Mouse (Mus musculus) neural tube, embryonic 11.5 days (tissue): ENCODE measurements around the gene Orc5. TPM values are rescaled to one million over a fixed set of nuclear protein-coding genes. Genes with fewer than 3 reads are reported as not detected.

ENCODE experiments used
- ATAC-seq: fragments of 200-750 bp; cut with Nextera tagmentation; 2 replicates; pipeline ENCODE4 v1.8.0; 2017; ENCODE audit warnings: moderate number of reproducible peaks, mild to moderate bottlenecking, moderate TSS enrichment, moderate library complexity; ENCODE audit not compliant: insufficient read depth, low FRiP score, low TSS enrichment
- DNase-seq: peaks from one replicate; pipeline ENCODE4 v3.0.0-alpha.2; 2015; ENCODE audit warnings: low spot score
- H3K27ac ChIP-seq: fragments of 300-500 bp; sonication (generic); 2 replicates; pipeline ENCODE4 v1.5.1; 2014; ENCODE audit warnings: low read depth, mild to moderate bottlenecking, low read length
- H3K27me3 ChIP-seq: fragments of 300-500 bp; sonication (generic); 2 replicates; pipeline ENCODE4 v1.6.1; 2014; ENCODE audit warnings: mild to moderate bottlenecking, low read length, mixed read lengths; ENCODE audit not compliant: control insufficient read depth, insufficient read depth
- H3K36me3 ChIP-seq: fragments of 300-500 bp; sonication (generic); 2 replicates; pipeline ENCODE4 v1.6.1; 2014; ENCODE audit warnings: mild to moderate bottlenecking, low read length, moderate library complexity, mixed read lengths; ENCODE audit not compliant: control insufficient read depth, insufficient read depth
- H3K4me1 ChIP-seq: fragments of 300-500 bp; sonication (generic); 2 replicates; pipeline ENCODE4 v1.6.1; 2014; ENCODE audit warnings: low read length, mixed read lengths; ENCODE audit not compliant: control insufficient read depth, insufficient read depth
- H3K4me2 ChIP-seq: fragments of 300-500 bp; sonication (generic); 2 replicates; pipeline ENCODE4 v1.6.1; 2014; ENCODE audit warnings: low read depth, mild to moderate bottlenecking, moderate library complexity
- H3K4me3 ChIP-seq: fragments of 300-500 bp; sonication (generic); 2 replicates; pipeline ENCODE4 v1.5.1; 2014; ENCODE audit warnings: low read depth, low read length
- H3K9ac ChIP-seq: fragments of 300-500 bp; sonication (generic); 2 replicates; pipeline ENCODE4 v1.6.1; 2014; ENCODE audit warnings: mild to moderate bottlenecking, low read length
- H3K9me3 ChIP-seq: fragments of 300-500 bp; sonication (generic); 2 replicates; pipeline ENCODE4 v1.6.1; 2016; ENCODE audit warnings: low read length; ENCODE audit not compliant: control insufficient read depth
- WGBS: fragments of 180-500 bp; shearing (Covaris S2); extraction: QIAGEN DNeasy Blood & Tissue Kit; methylation state at CpG from one replicate; pipeline ENCODE4 v1.1.7; 2014; 5-methylcytosine and 5-hydroxymethylcytosine counted together
- polyA plus RNA-seq: library from polyadenylated mRNA; unstranded; fragments of >200 nt; fragmentation: Nextera tagmentation; extraction: Ambion mirVana; gene quantifications from 2 replicates; pipeline ENCODE4 v1.2.1, GENCODE M21; 2014

Gene Orc5
- polyA plus RNA-seq, 1 experiment from 2014 or later, result 49.0 TPM

- Histone ChIP-seq H3K9me3 (no peaks in the 10 kb centered on the region), H3K4me1 (peaks cover 6% of the 10 kb centered on the region), H3K4me3 (no peak overlapping the region; the same call in 1 of the 2 replicates), H3K27ac (no peak overlapping the region), H3K9ac (no peak overlapping the region), H3K27me3 (no peaks in the 10 kb centered on the region), H3K4me2 (no peak overlapping the region), H3K36me3 (no peaks in the 10 kb centered on the region)
- DNase-seq (no peak), ATAC-seq (no peak)
- WGBS, result 78% methylated on average over 6 of the region's 6 CpGs
Observed at GRCm38 (mm10) chr5:22548556-22549161, 1.6 kb downstream of the Orc5 start.

GRCm38 (mm10) chr5:22546536-22546935, 3.7 kb downstream of the Orc5 start:
- Histone ChIP-seq H3K4me1 (peaks cover 6% of the 10 kb centered on the region), H3K9ac (no peak overlapping the region), H3K27me3 (no peaks in the 10 kb centered on the region), H3K4me3 (no peak overlapping the region), H3K36me3 (no peaks in the 10 kb centered on the region), H3K27ac (no peak overlapping the region), H3K9me3 (no peaks in the 10 kb centered on the region), H3K4me2 (no peak overlapping the region)
- ATAC-seq (no peak), DNase-seq (no peak)
- 93% methylated on average over 5 of the region's 5 CpGs for WGBS

GRCm38 (mm10) chr5:22545305-22545704, 4.9 kb downstream of the Orc5 start:
- Histone ChIP-seq H3K27ac (no peak overlapping the region), H3K9me3 (no peaks in the 10 kb centered on the region), H3K4me2 (no peak overlapping the region), H3K36me3 (no peaks in the 10 kb centered on the region), H3K27me3 (no peaks in the 10 kb centered on the region), H3K4me1 (peaks cover 6% of the 10 kb centered on the region), H3K9ac (no peak overlapping the region), H3K4me3 (no peak overlapping the region)
- ATAC-seq, result no peak
- DNase-seq, result no peak

GRCm38 (mm10) chr5:22542676-22543075, 7.6 kb downstream of the Orc5 start:
- Histone ChIP-seq H3K27me3 (no peaks in the 10 kb centered on the region), H3K36me3 (no peaks in the 10 kb centered on the region; the same call in none of the 2 replicates), H3K4me3 (no peak overlapping the region), H3K27ac (no peak overlapping the region), H3K4me2 (no peak overlapping the region), H3K4me1 (no peaks in the 10 kb centered on the region), H3K9ac (no peak overlapping the region), H3K9me3 (no peaks in the 10 kb centered on the region)
- DNase-seq (no peak), ATAC-seq (no peak)
- 93% methylated on average over 2 of the region's 2 CpGs for WGBS

- Histone ChIP-seq H3K9me3 (no peaks in the 10 kb centered on the region), H3K9ac (no peak overlapping the region), H3K4me2 (no peak overlapping the region), H3K27me3 (no peaks in the 10 kb centered on the region), H3K27ac (no peak overlapping the region), H3K4me1 (no peaks in the 10 kb centered on the region), H3K4me3 (no peak overlapping the region), H3K36me3 (no peaks in the 10 kb centered on the region; the same call in none of the 2 replicates)
- no peak for ATAC-seq
- DNase-seq, result no peak
- WGBS, result 90% methylated on average over 7 of the region's 7 CpGs
Observed at GRCm38 (mm10) chr5:22538996-22539600, 11.1 kb downstream of the Orc5 start.

GRCm38 (mm10) chr5:22536695-22537094, 13.5 kb downstream of the Orc5 start:
- Histone ChIP-seq H3K4me2 (no peak overlapping the region), H3K36me3 (no peaks in the 10 kb centered on the region; the same call in none of the 2 replicates), H3K4me1 (no peaks in the 10 kb centered on the region), H3K27ac (no peak overlapping the region), H3K9me3 (no peaks in the 10 kb centered on the region), H3K4me3 (no peak overlapping the region), H3K27me3 (no peaks in the 10 kb centered on the region), H3K9ac (no peak overlapping the region)
- ATAC-seq (no peak), DNase-seq (no peak)
- WGBS, result 88% methylated on average over 1 of the region's 1 CpGs

- Histone ChIP-seq H3K36me3 (0 out of 2 replicates have a peak, but pooled peaks cover 2% of the 10 kb centered on the region), H3K27me3 (no peaks in the 10 kb centered on the region), H3K27ac (no peak overlapping the region), H3K9ac (no peak overlapping the region), H3K9me3 (no peaks in the 10 kb centered on the region), H3K4me2 (no peak overlapping the region), H3K4me1 (no peaks in the 10 kb centered on the region), H3K4me3 (no peak overlapping the region)
- ATAC-seq (no peak), DNase-seq (no peak)
- WGBS, result 87% methylated on average over 5 of the region's 5 CpGs
Observed at GRCm38 (mm10) chr5:22532571-22532970, 17.7 kb downstream of the Orc5 start.

- DNase-seq (no peak), ATAC-seq (no peak)
- H3K4me3 ChIP-seq, result no peak overlapping the region
- H3K9me3 ChIP-seq, result no peaks in the 10 kb centered on the region
- no peak overlapping the region for H3K27ac ChIP-seq
- H3K4me1 ChIP-seq, result no peaks in the 10 kb centered on the region
- WGBS, result 92% methylated on average over 4 of the region's 4 CpGs
- no peak overlapping the region for H3K4me2 ChIP-seq
- H3K9ac ChIP-seq, result no peak overlapping the region
- no peaks in the 10 kb centered on the region for H3K36me3 ChIP-seq
- H3K27me3 ChIP-seq, result no peaks in the 10 kb centered on the region
Observed at GRCm38 (mm10) chr5:22522612-22523011, 27.6 kb downstream of the Orc5 start.

GRCm38 (mm10) chr5:22519708-22520107, 30.5 kb downstream of the Orc5 start:
- WGBS, result 83% methylated on average over 2 of the region's 2 CpGs

More at GRCm38 (mm10) chr5:22519708-22520107, 30.5 kb downstream of the Orc5 start:
- H3K4me1 ChIP-seq, result no peaks in the 10 kb centered on the region
- H3K36me3 ChIP-seq, result no peaks in the 10 kb centered on the region
- no peak overlapping the region for H3K27ac ChIP-seq
- no peaks in the 10 kb centered on the region for H3K27me3 ChIP-seq
- H3K4me3 ChIP-seq, result no peak overlapping the region
- DNase-seq (no peak), ATAC-seq (no peak)
- no peak overlapping the region for H3K4me2 ChIP-seq
- no peaks in the 10 kb centered on the region for H3K9me3 ChIP-seq
- H3K9ac ChIP-seq, result no peak overlapping the region
